Mouse (Mus musculus) ES-Bruce4 (cell line): ENCODE results near the gene H2-T22. TPM values are rescaled to one million over a fixed set of nuclear protein-coding genes. Genes with fewer than 3 reads are reported as not detected.
A peak's percentile ranks its signal among the peaks of the same experiment; 100 is the strongest.
"Not testable (repeated sequence)": the region's sequence is repeated elsewhere in the genome, so short reads cannot be mapped to it uniquely, and the experiment has no call there.

Source experiments
- H3K27ac ChIP-seq: 2 replicates; pipeline ENCODE4 v1.5.1; 2012; ENCODE audit warnings: low read length, inconsistent platforms; ENCODE audit not compliant: insufficient read depth
- H3K27me3 ChIP-seq: 2 replicates; pipeline ENCODE4 v1.6.1; 2012; ENCODE audit warnings: mild to moderate bottlenecking, low read length, inconsistent platforms; ENCODE audit not compliant: control insufficient read depth, poor library complexity, insufficient read depth, severe bottlenecking
- H3K36me3 ChIP-seq: 2 replicates; pipeline ENCODE4 v1.6.1; 2012; ENCODE audit warnings: inconsistent platforms, mild to moderate bottlenecking, low read length, moderate library complexity; ENCODE audit not compliant: control insufficient read depth, poor library complexity, insufficient read depth, severe bottlenecking
- H3K4me1 ChIP-seq: one replicate; pipeline ENCODE4 v1.8.1; 2011; ENCODE audit warnings: low read length; ENCODE audit not compliant: control insufficient read depth, insufficient read depth
- H3K4me3 ChIP-seq: 2 replicates; pipeline ENCODE4 v1.5.1; 2011; ENCODE audit warnings: low read depth, mild to moderate bottlenecking, low read length
- H3K9ac ChIP-seq: 2 replicates; pipeline ENCODE4 v1.6.1; 2012; ENCODE audit warnings: low read depth, mild to moderate bottlenecking, inconsistent platforms; ENCODE audit not compliant: poor library complexity, severe bottlenecking
- H3K9me3 ChIP-seq: replicated peaks from 2 replicates; pipeline ENCODE4 v1.6.1; 2012; ENCODE audit warnings: mild to moderate bottlenecking, low read length, inconsistent platforms; ENCODE audit not compliant: control insufficient read depth, poor library complexity, insufficient read depth, severe bottlenecking
- CTCF ChIP-seq: IDR thresholded peaks from one replicate; pipeline ENCODE4 v1.8.1; 2011; ENCODE audit warnings: low read depth, low read length
- EP300 ChIP-seq: IDR thresholded peaks from 2 replicates; pipeline ENCODE4 v1.6.1; 2011; ENCODE audit warnings: low read depth, low read length; ENCODE audit not compliant: insufficient read depth
- POLR2A ChIP-seq: IDR thresholded peaks from one replicate; pipeline ENCODE4 v1.8.1; 2011; ENCODE audit warnings: low read length; ENCODE audit not compliant: insufficient read depth
- polyA plus RNA-seq: library from polyadenylated mRNA; stranded (reverse); fragments of >200 nt; gene quantifications from 2 replicates; pipeline ENCODE4 v1.2.4, GENCODE M21; 2011; ENCODE audit warnings: low read depth; ENCODE audit not compliant: missing spikeins, insufficient read depth, insufficient read length

The H2-T22 gene
- polyA plus RNA-seq, 1 experiment = 18.2 TPM

DNA sequence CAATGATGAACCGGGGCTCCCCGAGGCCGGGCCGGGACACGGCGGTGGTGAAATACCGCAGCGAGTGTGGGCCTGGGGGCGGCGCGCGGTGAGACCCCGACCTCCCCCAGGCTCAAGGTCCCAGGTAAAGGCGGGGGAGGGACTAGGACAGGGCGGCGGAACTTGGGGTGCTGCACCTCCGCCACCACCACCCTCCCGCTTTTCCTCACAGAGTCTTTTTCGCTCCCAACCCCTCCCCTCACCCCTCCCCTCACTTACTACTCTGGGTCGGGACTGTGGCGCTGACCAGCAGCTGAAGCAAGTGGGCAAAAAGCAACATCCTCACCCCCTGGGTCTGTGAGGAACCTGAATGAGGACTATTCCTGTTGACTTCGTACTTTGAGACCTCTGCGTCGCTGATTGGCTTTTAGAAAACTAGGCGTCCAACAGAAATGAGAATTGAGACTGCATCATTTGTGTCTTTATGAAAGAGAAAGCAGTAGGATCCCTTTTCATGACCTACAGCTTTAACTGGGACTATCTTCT lies 10.1 kb downstream of the H2-T22 start, which contains the start of gene H2-T23:
Gene H2-T23 (minus strand): TSS at position 505 of the 525 bp plus-strand sequence.
- not testable (repeated sequence) for H3K4me1 ChIP-seq, H3K9ac ChIP-seq, H3K9me3 ChIP-seq, H3K27ac ChIP-seq, H3K27me3 ChIP-seq, H3K36me3 ChIP-seq
- H3K4me3 ChIP-seq = peak within 1 kb of the TSS; percentile 42

DNA sequence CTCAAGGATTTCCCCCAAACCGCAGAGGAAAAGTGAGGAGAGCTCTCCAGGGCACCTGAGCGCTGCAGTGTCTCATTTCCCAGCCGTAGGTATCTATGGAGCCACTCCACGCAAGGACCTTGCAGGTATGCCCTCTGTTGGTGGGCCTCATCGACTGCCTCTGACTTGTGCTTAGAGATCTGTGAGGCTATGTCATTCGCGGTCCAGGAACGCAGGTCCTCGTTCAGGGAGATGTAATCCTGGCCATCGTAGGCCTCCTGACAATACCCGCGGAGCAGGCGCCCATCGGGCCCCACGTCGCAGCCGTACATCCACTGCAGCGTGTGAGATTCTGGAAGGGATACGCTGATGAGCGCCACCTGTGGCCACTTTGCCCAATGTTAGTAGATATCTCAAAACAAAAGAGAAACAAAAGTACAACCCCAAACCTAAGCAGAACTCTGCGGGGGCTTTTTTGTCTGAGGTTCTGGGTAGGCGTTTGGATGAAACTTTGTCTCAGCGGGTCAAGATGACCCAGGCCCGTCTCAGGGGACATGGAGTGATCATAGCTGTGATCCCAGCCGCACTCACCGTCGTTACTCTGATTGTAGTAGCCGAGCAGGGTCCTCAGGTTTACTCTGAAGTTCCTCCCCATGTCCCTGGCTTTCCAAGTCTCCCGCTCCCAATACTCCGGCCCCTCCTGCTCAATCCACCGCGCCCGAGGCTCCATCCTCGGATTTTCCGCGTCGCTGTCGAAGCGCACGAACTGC lies 10.8 kb downstream of the H2-T22 start:
- not testable (repeated sequence) for H3K9ac ChIP-seq, H3K27me3 ChIP-seq, H3K4me1 ChIP-seq, H3K27ac ChIP-seq, H3K9me3 ChIP-seq, H3K36me3 ChIP-seq
- TF ChIP-seq CTCF = peak; percentile 20
- H3K4me3 ChIP-seq = peak overlapping the region; percentile 42

DNA sequence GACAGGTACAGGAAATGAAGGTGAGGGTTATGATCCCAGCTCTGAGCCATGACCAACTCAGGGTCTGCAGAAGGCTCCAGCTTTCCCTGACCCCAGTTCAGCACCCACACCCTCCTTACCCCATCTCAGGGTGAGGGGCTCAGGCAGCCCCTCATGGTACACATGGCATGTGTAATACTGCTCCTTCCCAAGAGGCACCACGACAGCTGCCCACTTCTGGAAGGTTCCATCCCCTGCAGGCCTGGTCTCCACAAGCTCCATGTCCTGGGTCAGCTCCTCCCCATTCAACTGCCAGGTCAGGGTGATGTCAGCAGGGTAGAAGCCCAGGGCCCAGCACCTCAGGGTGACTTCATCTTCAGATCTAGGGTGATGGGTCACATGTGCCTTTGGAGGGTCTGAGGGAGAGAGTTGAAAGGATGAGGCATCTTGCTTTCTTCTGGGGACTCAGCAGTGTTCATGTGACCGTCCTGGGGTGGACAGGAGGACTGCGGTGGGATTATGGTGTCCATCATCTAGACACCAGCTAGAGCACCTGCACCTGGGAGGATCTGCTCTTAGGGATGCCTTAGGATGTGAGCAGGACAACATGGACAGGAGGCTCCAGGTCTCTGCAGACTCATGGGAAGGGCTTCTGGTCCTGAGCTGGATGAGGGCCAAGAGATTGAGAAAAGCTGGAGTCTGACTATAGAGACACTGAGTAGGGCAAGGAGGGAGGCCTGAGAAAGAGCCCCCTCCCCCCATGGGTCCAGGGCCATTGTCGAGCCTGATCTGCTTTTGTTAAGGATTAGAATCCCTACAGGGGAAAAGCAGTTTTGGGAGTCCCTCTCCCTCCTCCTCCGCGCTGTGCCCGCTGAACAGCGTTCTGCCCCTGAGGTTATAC lies 11.6 kb downstream of the H2-T22 start:
- not testable (repeated sequence) for H3K27ac ChIP-seq, H3K4me3 ChIP-seq, H3K9ac ChIP-seq, H3K36me3 ChIP-seq, H3K27me3 ChIP-seq, H3K4me1 ChIP-seq
- H3K9me3 ChIP-seq = peaks cover 11% of the 10 kb centered on the region

DNA sequence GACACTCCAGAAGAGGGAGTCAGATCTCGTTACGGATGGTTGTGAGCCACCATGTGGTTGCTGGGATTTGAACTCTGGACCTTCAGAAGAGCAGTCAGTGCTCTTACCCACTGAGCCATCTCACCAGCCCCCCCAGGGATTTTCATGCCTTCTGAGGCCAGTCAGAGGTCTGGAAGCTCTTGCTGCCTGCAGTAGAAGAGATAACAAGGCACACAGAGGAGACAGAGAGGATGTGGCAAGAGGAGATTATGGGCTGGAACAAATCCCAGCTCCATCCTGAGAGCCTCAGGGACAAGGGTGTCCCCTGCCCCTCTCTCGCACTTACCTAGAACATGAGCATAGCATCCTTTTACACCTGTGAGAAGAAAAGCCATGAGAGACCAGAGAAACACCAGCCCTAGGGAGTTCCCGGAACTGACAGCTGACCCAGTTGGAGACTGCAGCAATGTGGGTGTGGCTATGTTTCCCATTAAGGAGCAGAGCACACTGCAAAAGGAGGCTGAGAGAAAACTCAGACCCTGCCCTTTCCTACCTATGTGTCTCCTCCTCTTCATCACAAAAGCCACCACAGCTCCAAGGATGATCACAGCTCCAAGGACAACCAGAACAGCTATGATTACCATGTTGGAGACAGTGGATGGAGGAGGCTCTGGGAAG lies 12.4 kb downstream of the H2-T22 start:
- H3K27me3 ChIP-seq, H3K9ac ChIP-seq, H3K4me3 ChIP-seq, H3K36me3 ChIP-seq, H3K27ac ChIP-seq, H3K4me1 ChIP-seq: not testable (repeated sequence)
- peaks cover 16% of the 10 kb centered on the region for H3K9me3 ChIP-seq

DNA sequence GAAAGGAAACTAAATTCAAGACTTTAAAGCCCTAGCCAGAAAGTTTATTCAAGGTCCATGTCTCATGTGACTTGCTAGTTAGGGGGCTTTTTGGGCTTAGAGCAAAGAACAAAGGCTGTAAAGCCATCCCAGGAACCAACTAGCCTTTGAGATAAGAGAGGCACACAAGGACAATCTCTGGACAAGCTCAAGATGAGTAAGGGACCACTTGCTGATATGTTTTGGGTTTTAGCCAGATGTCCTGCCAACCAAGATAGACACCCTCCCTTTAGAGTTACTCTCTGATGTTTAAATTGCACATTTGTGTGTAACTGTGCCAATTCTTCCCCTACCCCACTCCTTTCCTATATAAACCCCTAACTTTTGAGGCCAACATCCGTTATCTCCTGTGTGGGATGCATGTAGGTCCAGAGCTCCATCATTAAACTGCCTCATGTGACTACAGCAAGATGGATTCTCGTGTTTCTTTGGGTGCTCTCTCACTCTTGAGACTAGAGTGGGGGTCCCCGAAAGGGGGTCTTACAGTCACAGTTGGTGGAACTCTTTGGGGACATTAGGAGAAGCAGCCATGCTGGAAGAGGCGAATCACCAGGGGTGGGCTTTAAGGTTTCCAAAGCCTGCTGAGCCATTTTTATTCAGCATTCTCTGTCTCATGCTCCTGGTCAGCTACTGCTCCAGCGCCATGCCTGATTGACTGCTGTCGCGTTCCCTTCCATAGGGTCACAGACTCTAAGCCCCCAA lies 13.5 kb downstream of the H2-T22 start:
- Histone ChIP-seq H3K9ac (no peak overlapping the region), H3K27ac (no peak overlapping the region), H3K9me3 (peaks cover 16% of the 10 kb centered on the region), H3K4me1 (no peaks in the 10 kb centered on the region), H3K36me3 (no peaks in the 10 kb centered on the region), H3K27me3 (no peaks in the 10 kb centered on the region), H3K4me3 (no peak overlapping the region)
- TF ChIP-seq POLR2A = no peak
- no peak for TF ChIP-seq EP300
- no peak for TF ChIP-seq CTCF

DNA sequence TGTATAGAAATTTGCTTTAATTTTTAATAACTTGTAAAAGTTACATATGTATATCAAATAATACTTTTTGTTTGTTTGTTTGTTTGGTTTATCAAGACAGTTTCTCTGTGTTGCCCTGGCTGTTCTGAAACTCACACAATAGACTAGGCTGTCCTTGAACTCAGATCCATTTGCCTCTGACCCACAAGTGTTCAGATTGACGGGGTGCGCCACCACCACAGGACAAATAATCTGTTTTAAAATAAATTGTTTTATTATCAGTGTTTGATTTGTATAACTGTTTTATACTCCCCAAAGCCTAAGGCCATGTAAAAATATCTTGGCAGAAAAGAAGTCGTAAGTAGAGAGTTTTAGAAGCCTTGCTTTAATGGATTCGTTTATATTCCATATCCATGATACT lies 14.9 kb downstream of the H2-T22 start:
- Histone ChIP-seq H3K4me1 (no peaks in the 10 kb centered on the region), H3K9me3 (peaks cover 16% of the 10 kb centered on the region), H3K9ac (no peak overlapping the region), H3K27ac (no peak overlapping the region), H3K36me3 (no peaks in the 10 kb centered on the region), H3K27me3 (no peaks in the 10 kb centered on the region), H3K4me3 (no peak overlapping the region)
- no peak for TF ChIP-seq CTCF
- TF ChIP-seq POLR2A = no peak
- no peak for TF ChIP-seq EP300
